Mouse (Mus musculus) WW6 (cell line): Measurements from ENCODE around the gene B2m.
"Not testable (repeated sequence)": the region's sequence is repeated elsewhere in the genome, so short reads cannot be mapped to it uniquely, and the experiment has no call there.

Source experiments
- DNase-seq: peaks from one replicate; pipeline ENCODE4 v3.0.0-alpha.2; 2013; ENCODE audit warnings: low read depth, low spot score

Gene B2m

GRCm38 (mm10) chr2:122147508-122148241, at the start of gene B2m:
B2m (plus strand) TSS chr2:122147686.
- peak; percentile 71 for DNase-seq

- not testable (repeated sequence) for DNase-seq
Measured at GRCm38 (mm10) chr2:122097686-122098085, 49.8 kb upstream of the B2m start.

- no peak for DNase-seq
Measured at GRCm38 (mm10) chr2:122102070-122102469, 45.4 kb upstream of the B2m start.

- DNase-seq = no peak
Measured at GRCm38 (mm10) chr2:122108101-122108500, 39.4 kb upstream of the B2m start.

GRCm38 (mm10) chr2:122109714-122110113, 37.8 kb upstream of the B2m start:
- DNase-seq = no peak

DNA sequence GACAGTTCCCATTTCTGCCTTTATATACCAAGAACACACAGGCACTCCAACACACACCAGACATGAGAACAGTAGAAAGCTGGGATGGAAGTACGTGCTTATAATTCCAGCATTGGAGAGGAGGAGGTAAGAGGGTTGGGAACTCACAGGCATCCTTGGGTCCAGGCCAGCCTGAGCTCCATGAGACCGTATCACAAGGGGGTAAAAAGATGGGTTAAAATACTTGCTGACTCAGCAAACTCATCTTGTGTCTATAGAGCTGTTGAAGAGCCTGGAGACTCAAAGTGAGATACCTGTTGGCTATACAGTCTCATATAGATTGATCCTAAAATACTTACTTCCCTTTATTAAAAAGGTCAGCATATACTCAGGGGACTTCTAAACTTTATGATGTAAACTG, 30.6 kb upstream of the B2m start:
- no peak for DNase-seq

DNA sequence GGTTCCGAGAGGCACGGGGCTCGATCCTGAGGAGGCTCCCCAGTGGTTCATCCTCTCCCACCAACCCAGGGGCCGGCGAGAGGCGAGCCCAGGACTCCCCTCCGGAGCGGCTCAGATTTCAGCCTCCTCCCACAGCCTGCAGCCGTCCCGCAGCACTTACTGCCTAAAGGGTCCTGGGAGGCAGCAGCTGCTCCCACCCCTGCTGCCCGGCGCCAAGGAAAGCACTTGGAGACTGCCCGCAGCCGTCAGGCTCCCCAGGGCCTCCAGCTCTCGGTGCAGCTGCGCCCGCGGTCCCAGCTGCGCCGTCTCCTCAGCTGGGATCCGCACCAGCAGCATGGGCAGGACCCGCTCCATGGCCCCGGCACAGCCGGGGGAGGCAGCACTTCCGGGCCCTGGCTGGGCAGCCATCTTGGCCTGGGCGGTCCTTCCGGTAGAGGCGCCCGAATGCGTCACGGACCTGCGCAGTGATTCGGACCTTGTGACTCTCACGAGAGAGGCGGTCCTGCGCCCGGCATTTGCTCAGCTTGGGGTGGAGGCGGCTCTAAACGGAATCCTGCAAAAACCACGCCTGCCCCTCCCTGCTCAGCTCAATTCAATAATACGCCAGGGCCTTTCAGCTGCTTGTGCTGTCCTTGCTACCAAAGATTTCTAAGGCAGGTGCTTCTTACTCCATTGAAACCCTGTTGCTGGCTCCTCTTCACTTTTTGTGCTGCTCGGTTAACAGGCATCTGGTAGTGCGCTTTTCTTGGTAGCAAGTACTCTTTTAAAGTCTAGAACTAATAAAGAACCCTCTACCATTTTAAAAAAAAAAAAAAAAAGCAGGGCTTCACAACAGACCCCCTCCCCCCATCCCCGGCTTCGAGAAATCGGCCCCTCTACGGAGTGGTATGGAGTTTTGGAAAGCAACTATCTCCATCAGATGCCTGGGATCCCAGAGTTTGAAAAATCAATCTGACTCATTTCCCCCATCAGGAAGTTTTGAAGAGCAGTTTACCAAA, 29.2 kb upstream of the B2m start, which contains the start of gene Spg11:
Gene Spg11 (minus strand): TSS at position 426 of the 998 bp plus-strand sequence.
- peak; percentile 93 for DNase-seq

DNA sequence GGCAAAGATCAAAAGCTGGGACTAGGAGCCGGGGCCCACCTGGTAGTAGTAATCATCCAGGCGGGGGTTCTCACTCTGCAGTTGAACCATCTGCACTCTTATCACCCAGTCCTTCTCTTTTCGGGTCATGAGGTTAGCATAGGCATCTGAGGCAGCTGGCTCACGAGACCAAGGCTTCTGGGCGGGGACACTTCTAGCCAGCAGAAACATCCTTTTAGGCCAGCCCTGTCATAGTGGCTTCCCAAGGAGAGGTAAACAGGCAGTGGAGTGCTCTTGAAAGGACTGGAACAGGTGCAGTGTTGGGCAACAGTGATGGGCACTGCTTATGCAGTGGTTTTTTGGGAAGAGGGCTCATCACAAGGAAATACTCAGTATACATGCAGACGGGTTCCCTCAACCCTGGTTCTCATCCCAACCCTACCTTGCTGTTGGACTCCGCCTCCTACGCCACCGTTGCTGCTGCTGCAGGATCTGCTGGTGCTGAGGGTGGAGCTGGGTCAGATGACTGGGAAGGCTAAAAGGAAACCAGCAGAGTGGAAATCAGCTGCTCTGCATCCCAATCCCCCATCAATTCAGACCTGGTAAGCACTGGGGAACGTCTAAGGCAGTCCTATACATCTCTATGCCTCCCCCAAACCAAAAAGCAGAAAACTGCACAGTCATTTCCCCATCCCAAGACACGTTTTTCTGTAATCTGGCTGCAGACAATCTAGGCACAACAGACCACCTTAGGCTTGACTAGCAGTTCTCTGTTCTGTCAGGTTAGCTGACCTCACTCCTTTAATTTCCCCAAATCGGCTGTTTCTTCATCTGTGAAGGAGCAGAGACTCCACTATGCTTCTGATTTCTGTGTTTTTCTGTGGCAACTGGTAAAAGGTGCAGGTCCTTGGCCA, 21.6 kb upstream of the B2m start:
- DNase-seq = no peak

GRCm38 (mm10) chr2:122126765-122127347, 20.6 kb upstream of the B2m start:
- no peak for DNase-seq

- DNase-seq = no peak
Measured at GRCm38 (mm10) chr2:122127635-122128034, 19.9 kb upstream of the B2m start.

DNA sequence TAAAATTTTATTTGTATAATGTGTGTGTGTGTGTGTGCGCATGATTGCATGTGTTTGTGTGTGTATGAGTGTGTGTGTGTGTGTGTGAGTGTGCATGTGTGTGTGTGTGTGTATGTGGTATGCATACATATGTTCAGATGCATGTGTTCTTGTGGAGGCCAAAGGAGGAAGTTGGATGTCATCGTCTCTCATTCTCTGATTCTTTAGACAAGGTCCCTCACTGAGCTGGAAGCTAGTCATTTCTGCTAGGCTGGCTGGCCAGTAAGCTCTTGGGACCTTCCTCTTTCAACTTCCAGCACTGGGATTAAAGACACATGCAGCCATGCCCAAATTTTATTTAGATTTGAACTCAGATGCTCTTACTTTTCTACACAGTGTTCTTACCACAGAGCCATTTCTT, 15.4 kb upstream of the B2m start:
- DNase-seq = no peak

- DNase-seq = no peak
Measured at GRCm38 (mm10) chr2:122132618-122133017, 14.9 kb upstream of the B2m start.

- DNase-seq = no peak
Measured at GRCm38 (mm10) chr2:122137839-122138465, 9.5 kb upstream of the B2m start.

GRCm38 (mm10) chr2:122140815-122141214, 6.7 kb upstream of the B2m start:
- no peak for DNase-seq

DNA sequence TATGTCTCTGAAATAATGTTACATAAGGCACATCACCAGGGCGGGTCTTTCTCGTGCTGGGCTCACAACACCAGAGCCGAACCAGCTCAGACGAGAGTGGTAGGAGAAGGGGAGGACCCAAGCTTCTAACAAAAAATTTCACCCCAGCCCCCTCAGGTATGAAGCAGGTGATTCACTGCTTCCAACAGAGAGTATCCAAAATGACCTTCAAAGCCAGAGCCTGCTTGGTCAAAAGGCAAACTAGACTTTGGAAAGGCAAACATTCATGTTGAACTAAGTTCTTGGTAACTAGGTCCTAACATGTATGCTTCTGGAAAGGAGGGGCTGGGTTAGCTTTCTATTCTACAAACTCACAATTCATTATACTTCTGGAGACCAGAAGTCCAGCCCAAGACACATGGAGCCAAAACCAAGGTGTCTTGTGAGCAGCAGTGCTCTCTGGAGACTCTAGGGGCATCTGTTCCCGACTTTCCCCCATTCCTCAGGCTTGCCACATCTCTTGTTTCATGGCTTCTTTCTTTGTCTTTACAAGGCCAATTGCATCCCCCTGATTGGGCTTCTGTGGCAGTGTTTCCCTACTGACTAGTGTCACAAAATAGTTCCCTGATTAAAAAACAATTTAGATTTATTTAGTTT, 6.0 kb upstream of the B2m start:
- DNase-seq = no peak

- no peak for DNase-seq
Measured at GRCm38 (mm10) chr2:122143111-122143510, 4.4 kb upstream of the B2m start.

- no peak for DNase-seq
Measured at GRCm38 (mm10) chr2:122145756-122146155, 1.7 kb upstream of the B2m start.

GRCm38 (mm10) chr2:122146687-122147086, 799 bp upstream of the B2m start:
- DNase-seq = no peak

DNA sequence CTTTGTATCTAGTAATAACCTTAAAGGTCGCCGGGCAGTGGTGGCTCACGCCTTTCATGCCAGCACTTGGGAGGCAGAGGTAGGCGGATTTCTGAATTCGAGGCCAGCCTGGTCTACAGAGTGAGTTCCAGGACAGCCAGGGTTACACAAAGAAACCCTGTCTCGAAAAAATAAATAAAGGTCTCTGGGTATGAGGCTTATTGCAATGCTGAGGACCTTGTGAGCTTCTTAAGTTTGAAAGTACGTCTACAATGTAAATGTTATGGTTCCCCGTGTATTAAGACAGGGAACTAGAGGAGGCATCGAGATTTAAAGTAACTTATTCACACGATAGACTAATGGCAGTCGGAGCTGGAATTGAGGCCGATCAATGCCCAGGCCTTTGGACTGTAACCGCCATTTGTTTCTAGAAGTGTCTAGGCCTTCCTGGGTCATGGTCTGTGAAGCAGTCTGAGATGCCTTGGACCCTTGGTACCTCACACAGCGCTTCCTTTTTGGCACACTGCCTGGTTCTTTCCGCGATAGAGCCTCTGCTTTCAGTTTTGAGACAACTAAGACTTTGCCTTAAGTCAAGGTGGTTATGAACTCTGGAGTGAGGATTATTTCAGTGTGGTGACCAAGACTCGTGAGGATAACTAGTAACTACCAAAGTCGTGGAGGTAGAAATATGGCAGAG, 894 bp downstream of the B2m start:
- no peak for DNase-seq

DNA sequence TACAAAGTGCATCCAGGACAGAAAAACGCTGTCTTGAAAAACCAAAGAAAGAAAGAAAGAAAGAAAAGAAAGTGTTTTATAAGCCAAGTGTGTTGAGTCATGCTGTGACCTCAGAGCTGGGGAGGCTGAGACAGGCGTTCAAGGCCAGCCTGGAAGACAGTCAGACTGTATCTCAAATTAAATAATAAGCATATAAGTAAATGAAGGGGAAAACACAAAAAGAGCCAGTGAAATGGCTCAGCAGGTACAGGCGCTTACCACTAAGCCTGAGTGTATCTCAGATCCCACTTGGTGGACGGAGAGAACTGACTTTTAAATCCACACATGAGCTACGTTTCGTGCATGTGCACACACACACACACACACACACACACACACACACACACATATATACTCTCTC, 1.8 kb downstream of the B2m start:
- DNase-seq = no peak
